Mouse (Mus musculus) midbrain, embryonic 14.5 days (tissue): Measurements from ENCODE around the gene Acads. TPM values are rescaled to one million over a fixed set of nuclear protein-coding genes. Genes with fewer than 3 reads are reported as not detected.
"Not testable (repeated sequence)": the region's sequence is repeated elsewhere in the genome, so short reads cannot be mapped to it uniquely, and the experiment has no call there.

Source experiments
- ATAC-seq: fragments of 200-750 bp; cut with Nextera tagmentation; 2 replicates; pipeline ENCODE4 v1.8.0; 2017; ENCODE audit warnings: moderate number of reproducible peaks, moderate library complexity; ENCODE audit not compliant: low FRiP score, low TSS enrichment
- DNase-seq: peaks from one replicate; pipeline ENCODE4 v3.0.0-alpha.2; 2015
- H3K27ac ChIP-seq: fragments of 300-500 bp; sonication (generic); replicated peaks from 2 replicates; pipeline ENCODE4 v1.5.1; 2014; ENCODE audit warnings: mild to moderate bottlenecking, low read depth, low read length, moderate library complexity
- H3K27me3 ChIP-seq: fragments of 300-500 bp; sonication (generic); 2 replicates; pipeline ENCODE4 v1.6.1; 2014; ENCODE audit warnings: low read length, control low read depth, mixed read lengths; ENCODE audit not compliant: control insufficient read depth, insufficient read depth
- H3K36me3 ChIP-seq: fragments of 300-500 bp; sonication (generic); 2 replicates; pipeline ENCODE4 v1.6.1; 2014; ENCODE audit warnings: low read length, control low read depth; ENCODE audit not compliant: control insufficient read depth, insufficient read depth
- H3K4me1 ChIP-seq: fragments of 300-500 bp; sonication (generic); 2 replicates; pipeline ENCODE4 v1.6.1; 2014; ENCODE audit warnings: mild to moderate bottlenecking, antibody characterized with exemption, low read length, control low read depth; ENCODE audit not compliant: control insufficient read depth, insufficient read depth
- H3K4me2 ChIP-seq: fragments of 300-500 bp; sonication (generic); 2 replicates; pipeline ENCODE4 v1.6.1; 2014; ENCODE audit warnings: mild to moderate bottlenecking, low read length, moderate library complexity
- H3K4me3 ChIP-seq: fragments of 300-500 bp; sonication (generic); replicated peaks from 2 replicates; pipeline ENCODE4 v1.5.1; 2014; ENCODE audit warnings: low read depth, low read length
- H3K9ac ChIP-seq: fragments of 300-500 bp; sonication (generic); replicated peaks from 2 replicates; pipeline ENCODE4 v1.6.1; 2014; ENCODE audit warnings: mild to moderate bottlenecking, low read length, moderate library complexity
- H3K9me3 ChIP-seq: fragments of 300-500 bp; sonication (generic); 2 replicates; pipeline ENCODE4 v1.6.1; 2016; ENCODE audit warnings: low read length, control low read depth, mixed read lengths; ENCODE audit not compliant: control insufficient read depth
- WGBS: fragments of 180-500 bp; shearing (Covaris S2); extraction: QIAGEN DNeasy Blood & Tissue Kit; methylation state at CpG from one replicate; pipeline ENCODE4 v1.1.7; 2014; 5-methylcytosine and 5-hydroxymethylcytosine counted together
- polyA plus RNA-seq: library from polyadenylated mRNA; unstranded; fragments of >200 nt; fragmentation: Nextera tagmentation; extraction: Ambion mirVana; gene quantifications from 2 replicates; pipeline ENCODE4 v1.2.1, GENCODE M21; 2014

Acads gene
- polyA plus RNA-seq, 1 experiment from 2014 or later = 14.6 TPM

- ATAC-seq (no peak), DNase-seq (no peak)
- Histone ChIP-seq H3K4me2 (no peak overlapping the region), H3K36me3 (peaks cover 1% of the 10 kb centered on the region; the same call in 1 of the 2 replicates), H3K9me3 (no peaks in the 10 kb centered on the region), H3K9ac (no peak overlapping the region), H3K4me3 (no peak overlapping the region), H3K27ac (no peak overlapping the region), H3K27me3 (no peaks in the 10 kb centered on the region), H3K4me1 (peaks cover 6% of the 10 kb centered on the region; the same call in 1 of the 2 replicates)
- 98% methylated on average over 13 of the region's 13 CpGs for WGBS
These were observed 1.7 kb downstream of the Acads start for GRCm38 (mm10) chr5:115117467-115117866.

GRCm38 (mm10) chr5:115116426-115116825 lies 2.7 kb downstream of the Acads start:
- no peak overlapping the region for H3K4me2 ChIP-seq
- H3K27me3 ChIP-seq = no peaks in the 10 kb centered on the region
- no peak overlapping the region for H3K9ac ChIP-seq
- no peak for DNase-seq
- H3K27ac ChIP-seq = no peak overlapping the region
- H3K4me3 ChIP-seq = no peak overlapping the region
- peaks cover 6% of the 10 kb centered on the region; the same call in 1 of the 2 replicates for H3K4me1 ChIP-seq
- no peak for ATAC-seq
- 89% methylated on average over 3 of the region's 3 CpGs for WGBS
- H3K36me3 ChIP-seq = peaks cover 6% of the 10 kb centered on the region
- H3K9me3 ChIP-seq = no peaks in the 10 kb centered on the region

GRCm38 (mm10) chr5:115114501-115114900 lies 4.6 kb downstream of the Acads start:
- DNase-seq (no peak), ATAC-seq (no peak)
- no peaks in the 10 kb centered on the region for H3K27me3 ChIP-seq
- peaks cover 6% of the 10 kb centered on the region for H3K36me3 ChIP-seq
- no peak overlapping the region for H3K9ac ChIP-seq
- H3K4me1 ChIP-seq = peaks cover 6% of the 10 kb centered on the region; the same call in 1 of the 2 replicates
- H3K9me3 ChIP-seq = no peaks in the 10 kb centered on the region
- H3K27ac ChIP-seq = no peak overlapping the region
- 95% methylated on average over 8 of the region's 8 CpGs for WGBS
- H3K4me2 ChIP-seq = no peak overlapping the region
- H3K4me3 ChIP-seq = no peak overlapping the region

- ATAC-seq = no peak
- Histone ChIP-seq H3K4me3 (no peak overlapping the region), H3K9ac (no peak overlapping the region), H3K27me3 (no peaks in the 10 kb centered on the region), H3K4me2 (no peak overlapping the region), H3K4me1 (no peaks in the 10 kb centered on the region), H3K27ac (no peak overlapping the region), H3K36me3 (peaks cover 6% of the 10 kb centered on the region), H3K9me3 (no peaks in the 10 kb centered on the region)
- 97% methylated on average over 12 of the region's 12 CpGs for WGBS
- DNase-seq = no peak
These were observed 5.9 kb downstream of the Acads start for GRCm38 (mm10) chr5:115113244-115113643.

GRCm38 (mm10) chr5:115111156-115111555 lies 8.0 kb downstream of the Acads start:
- no peak overlapping the region for H3K9ac ChIP-seq
- 88% methylated on average over 8 of the region's 8 CpGs for WGBS
- H3K36me3 ChIP-seq = peaks cover 6% of the 10 kb centered on the region
- no peak overlapping the region for H3K4me3 ChIP-seq
- no peak overlapping the region for H3K27ac ChIP-seq
- no peaks in the 10 kb centered on the region for H3K4me1 ChIP-seq
- no peaks in the 10 kb centered on the region for H3K9me3 ChIP-seq
- ATAC-seq (no peak), DNase-seq (no peak)
- no peak overlapping the region for H3K4me2 ChIP-seq
- H3K27me3 ChIP-seq = no peaks in the 10 kb centered on the region

GRCm38 (mm10) chr5:115103253-115103652 lies 15.9 kb downstream of the Acads start:
- not testable (repeated sequence) for H3K4me3 ChIP-seq, H3K9ac ChIP-seq, H3K4me2 ChIP-seq, H3K27ac ChIP-seq, H3K4me1 ChIP-seq, H3K9me3 ChIP-seq, H3K27me3 ChIP-seq, ATAC-seq, DNase-seq
- 97% methylated on average over 23 of the region's 23 CpGs for WGBS
- H3K36me3 ChIP-seq = peaks cover 34% of the 10 kb centered on the region

GRCm38 (mm10) chr5:115102231-115102630 lies 16.9 kb downstream of the Acads start:
- DNase-seq (no peak), ATAC-seq (no peak)
- no peak overlapping the region for H3K4me3 ChIP-seq
- no peaks in the 10 kb centered on the region for H3K4me1 ChIP-seq
- H3K4me2 ChIP-seq = no peak overlapping the region
- no peaks in the 10 kb centered on the region for H3K27me3 ChIP-seq
- H3K9ac ChIP-seq = no peak overlapping the region
- 86% methylated on average over 2 of the region's 2 CpGs for WGBS
- H3K9me3 ChIP-seq = no peaks in the 10 kb centered on the region
- no peak overlapping the region for H3K27ac ChIP-seq
- H3K36me3 ChIP-seq = peaks cover 44% of the 10 kb centered on the region

- Histone ChIP-seq H3K27ac (no peak overlapping the region), H3K4me2 (no peak overlapping the region), H3K27me3 (no peaks in the 10 kb centered on the region), H3K4me3 (no peak overlapping the region), H3K9me3 (no peaks in the 10 kb centered on the region), H3K9ac (no peak overlapping the region), H3K4me1 (no peaks in the 10 kb centered on the region), H3K36me3 (peaks cover 62% of the 10 kb centered on the region)
- ATAC-seq = no peak
- DNase-seq = no peak
- 94% methylated on average over 6 of the region's 6 CpGs for WGBS
These were observed 18.7 kb downstream of the Acads start for GRCm38 (mm10) chr5:115100473-115100872.

GRCm38 (mm10) chr5:115099991-115100390 lies 19.2 kb downstream of the Acads start:
- WGBS = 90% methylated on average over 9 of the region's 9 CpGs
- Histone ChIP-seq H3K9me3 (no peaks in the 10 kb centered on the region), H3K27me3 (no peaks in the 10 kb centered on the region), H3K27ac (no peak overlapping the region), H3K4me3 (no peak overlapping the region), H3K9ac (no peak overlapping the region), H3K4me1 (no peaks in the 10 kb centered on the region), H3K36me3 (peaks cover 67% of the 10 kb centered on the region), H3K4me2 (no peak overlapping the region)
- no peak for ATAC-seq
- no peak for DNase-seq
